Mouse (Mus musculus) limb, embryonic 11.5 days (tissue): Measurements from ENCODE around the gene Fzr1. TPM values are rescaled to one million over a fixed set of nuclear protein-coding genes. Genes with fewer than 3 reads are reported as not detected.

Source experiments
- ATAC-seq: fragments of 200-750 bp; cut with Nextera tagmentation; 2 replicates; pipeline ENCODE4 v1.8.0; 2017; ENCODE audit warnings: low read depth; ENCODE audit not compliant: insufficient number of reproducible peaks, low FRiP score, low TSS enrichment
- DNase-seq: peaks from one replicate; pipeline ENCODE4 v3.0.0-alpha.2; 2015; ENCODE audit warnings: low spot score
- H3K27ac ChIP-seq: fragments of 300-500 bp; sonication (generic); replicated peaks from 2 replicates; pipeline ENCODE4 v1.5.1; 2014; ENCODE audit warnings: low read depth, mild to moderate bottlenecking, low read length
- H3K27me3 ChIP-seq: fragments of 300-500 bp; sonication (generic); 2 replicates; pipeline ENCODE4 v1.6.1; 2014; ENCODE audit warnings: mild to moderate bottlenecking, low read length, mixed read lengths; ENCODE audit not compliant: control insufficient read depth, insufficient read depth
- H3K36me3 ChIP-seq: fragments of 300-500 bp; sonication (generic); 2 replicates; pipeline ENCODE4 v1.6.1; 2014; ENCODE audit warnings: mild to moderate bottlenecking, low read length, moderate library complexity, mixed read lengths; ENCODE audit not compliant: control insufficient read depth, insufficient read depth
- H3K4me1 ChIP-seq: fragments of 300-500 bp; sonication (generic); 2 replicates; pipeline ENCODE4 v1.6.1; 2014; ENCODE audit warnings: low read length, mixed read lengths; ENCODE audit not compliant: control insufficient read depth, insufficient read depth
- H3K4me2 ChIP-seq: fragments of 300-500 bp; sonication (generic); 2 replicates; pipeline ENCODE4 v1.6.1; 2014; ENCODE audit warnings: low read depth, mild to moderate bottlenecking, moderate library complexity; ENCODE audit not compliant: severe bottlenecking
- H3K4me3 ChIP-seq: fragments of 300-500 bp; sonication (generic); 2 replicates; pipeline ENCODE4 v1.5.1; 2014; ENCODE audit warnings: low read depth, low read length
- H3K9ac ChIP-seq: fragments of 300-500 bp; sonication (generic); 2 replicates; pipeline ENCODE4 v1.6.1; 2014; ENCODE audit warnings: mild to moderate bottlenecking, low read length
- H3K9me3 ChIP-seq: fragments of 300-500 bp; sonication (generic); 2 replicates; pipeline ENCODE4 v1.6.1; 2016; ENCODE audit warnings: low read length; ENCODE audit not compliant: control insufficient read depth
- WGBS: fragments of 180-500 bp; shearing (Covaris S2); extraction: QIAGEN DNeasy Blood & Tissue Kit; methylation state at CpG from one replicate; pipeline ENCODE4 v1.1.7; 2014; 5-methylcytosine and 5-hydroxymethylcytosine counted together
- polyA plus RNA-seq: library from polyadenylated mRNA; unstranded; fragments of >200 nt; fragmentation: Nextera tagmentation; extraction: Ambion mirVana; gene quantifications from 2 replicates; pipeline ENCODE4 v1.2.1, GENCODE M21; 2014

Gene Fzr1
- polyA plus RNA-seq, 1 experiment from 2014 or later: 119 TPM

GRCm38 (mm10) chr10:81325176-81325575 lies 53.1 kb downstream of the Fzr1 start:
- no peaks in the 10 kb centered on the region for H3K27me3 ChIP-seq
- no peak overlapping the region for H3K9ac ChIP-seq
- no peak overlapping the region for H3K4me3 ChIP-seq
- H3K4me1 ChIP-seq: peaks cover 14% of the 10 kb centered on the region; the same call in 1 of the 2 replicates
- 95% methylated on average over 21 of the region's 21 CpGs for WGBS
- no peak overlapping the region for H3K27ac ChIP-seq
- no peak overlapping the region for H3K4me2 ChIP-seq
- peaks cover 42% of the 10 kb centered on the region for H3K36me3 ChIP-seq
- ATAC-seq (no peak), DNase-seq (no peak)
- no peaks in the 10 kb centered on the region for H3K9me3 ChIP-seq

- 93% methylated on average over 18 of the region's 18 CpGs for WGBS
- ATAC-seq (no peak), DNase-seq (no peak)
- Histone ChIP-seq H3K4me3 (no peak overlapping the region), H3K4me2 (no peak overlapping the region), H3K27ac (no peak overlapping the region), H3K36me3 (peaks cover 42% of the 10 kb centered on the region), H3K9ac (no peak overlapping the region), H3K9me3 (no peaks in the 10 kb centered on the region), H3K27me3 (no peaks in the 10 kb centered on the region), H3K4me1 (peaks cover 15% of the 10 kb centered on the region)
Observed at GRCm38 (mm10) chr10:81323791-81324530, 54.4 kb downstream of the Fzr1 start.

DNA sequence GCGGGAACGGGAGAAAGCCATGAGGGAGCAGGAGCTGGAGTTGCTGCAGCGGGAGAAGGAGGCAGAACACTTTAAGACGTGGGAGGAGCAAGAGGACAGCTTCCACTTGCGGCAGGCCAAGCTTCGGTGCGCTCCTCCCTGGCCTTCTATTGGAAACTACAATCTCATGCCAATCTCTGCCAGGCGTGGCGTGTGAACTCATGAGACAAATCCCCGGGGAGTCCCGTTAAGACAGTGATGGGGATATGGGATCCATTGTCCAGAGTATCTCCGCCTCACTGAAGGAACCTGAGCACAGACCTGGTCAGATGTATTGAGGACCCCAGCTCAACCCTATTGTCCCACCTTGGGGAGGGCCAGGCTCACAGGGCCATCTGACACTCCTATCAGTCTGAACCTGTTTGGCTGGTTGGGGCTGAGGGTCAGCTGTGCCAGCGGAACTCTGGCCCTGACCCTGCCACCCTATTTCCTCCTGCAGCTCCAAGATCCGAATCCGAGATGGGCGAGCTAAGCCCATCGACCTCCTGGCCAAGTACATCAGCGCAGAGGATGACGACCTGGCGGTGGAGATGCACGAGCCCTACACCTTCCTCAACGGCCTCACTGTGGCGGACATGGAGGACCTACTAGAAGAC lies 55.1 kb downstream of the Fzr1 start:
- H3K36me3 ChIP-seq: peaks cover 43% of the 10 kb centered on the region
- peaks cover 18% of the 10 kb centered on the region for H3K4me1 ChIP-seq
- ATAC-seq (no peak), DNase-seq (no peak)
- no peak overlapping the region for H3K9ac ChIP-seq
- H3K27ac ChIP-seq: no peak overlapping the region
- H3K4me2 ChIP-seq: no peak overlapping the region
- WGBS: 93% methylated on average over 23 of the region's 23 CpGs
- no peaks in the 10 kb centered on the region for H3K27me3 ChIP-seq
- H3K9me3 ChIP-seq: no peaks in the 10 kb centered on the region
- no peak overlapping the region for H3K4me3 ChIP-seq

DNA sequence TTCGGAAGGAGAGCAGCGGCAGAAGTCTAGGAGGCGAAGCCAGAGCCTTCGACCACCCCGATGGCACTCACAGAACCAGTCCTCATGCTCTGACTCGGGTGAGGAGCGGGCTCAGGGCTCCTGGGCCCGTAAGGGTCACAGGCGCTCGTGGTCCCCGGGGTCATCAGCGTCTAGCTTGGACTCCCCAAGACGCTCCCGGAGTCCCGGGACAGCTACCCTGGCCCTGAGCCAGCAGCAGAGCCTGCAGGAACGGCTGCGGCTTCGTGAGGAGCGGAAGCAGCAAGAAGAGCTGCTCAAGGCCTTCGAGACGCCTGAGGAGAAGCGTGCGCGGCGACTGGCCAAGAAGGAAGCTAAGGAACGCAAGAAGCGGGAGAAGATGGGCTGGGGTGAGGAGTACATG lies 55.9 kb downstream of the Fzr1 start:
- peaks cover 19% of the 10 kb centered on the region for H3K4me1 ChIP-seq
- peaks cover 46% of the 10 kb centered on the region for H3K36me3 ChIP-seq
- WGBS: 93% methylated on average over 27 of the region's 27 CpGs
- DNase-seq (no peak), ATAC-seq (no peak)
- H3K9me3 ChIP-seq: no peaks in the 10 kb centered on the region
- peak overlapping the region; percentile 71; the same call in 1 of the 2 replicates for H3K4me2 ChIP-seq
- H3K9ac ChIP-seq: no peak overlapping the region
- peak overlapping the region; percentile 95; the same call in 1 of the 2 replicates for H3K4me3 ChIP-seq
- no peaks in the 10 kb centered on the region for H3K27me3 ChIP-seq
- H3K27ac ChIP-seq: no peak overlapping the region

GRCm38 (mm10) chr10:81321436-81321835 lies 56.9 kb downstream of the Fzr1 start:
- peak overlapping the region; percentile 95 for H3K4me3 ChIP-seq
- H3K9me3 ChIP-seq: no peaks in the 10 kb centered on the region
- 3% methylated on average over 20 of the region's 20 CpGs for WGBS
- no peak for ATAC-seq
- peaks cover 29% of the 10 kb centered on the region for H3K4me1 ChIP-seq
- H3K36me3 ChIP-seq: peaks cover 39% of the 10 kb centered on the region
- H3K27me3 ChIP-seq: no peaks in the 10 kb centered on the region
- H3K27ac ChIP-seq: peak overlapping the region; percentile 71
- no peak for DNase-seq
- H3K9ac ChIP-seq: peak overlapping the region; percentile 79
- H3K4me2 ChIP-seq: peak overlapping the region; percentile 71

DNA sequence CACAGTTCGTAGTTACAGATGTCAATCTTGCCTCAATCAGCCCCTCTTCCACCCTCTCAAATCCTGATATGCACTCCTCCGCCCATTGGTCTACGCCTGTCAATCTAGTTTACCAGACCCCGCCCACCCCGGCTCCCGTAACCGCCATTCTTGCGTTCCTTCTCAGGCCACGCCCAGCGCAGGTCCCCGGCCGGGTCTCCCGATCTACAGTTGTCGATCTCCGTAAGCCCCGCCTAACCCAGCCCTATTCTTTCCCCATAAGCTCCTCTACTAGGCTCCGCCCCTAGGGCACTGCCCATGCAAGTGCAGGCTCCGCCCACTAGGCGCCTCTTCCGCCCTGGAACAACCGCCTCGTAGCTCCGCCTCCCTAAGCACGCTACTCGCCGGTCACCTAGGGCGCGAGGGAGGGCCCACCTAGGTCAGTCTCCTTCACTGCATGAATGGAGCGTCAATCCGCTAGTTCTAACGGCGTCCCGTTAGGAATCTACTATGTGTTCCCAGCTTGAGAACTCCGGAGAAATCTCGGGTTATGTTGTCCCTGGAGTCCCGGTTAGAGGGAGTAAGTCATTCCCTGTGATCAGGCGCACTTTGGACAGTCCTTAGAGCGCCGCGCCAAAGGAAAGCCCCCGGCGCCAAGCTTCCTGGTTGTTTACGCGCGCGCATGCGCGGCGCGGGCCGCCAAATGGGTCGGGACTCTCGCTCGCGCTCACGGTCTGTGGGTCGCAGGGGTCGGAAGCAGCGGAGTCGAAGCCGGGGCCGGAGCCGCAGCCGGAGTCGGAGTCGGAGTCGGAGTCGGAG lies 57.6 kb downstream of the Fzr1 start, which contains the start of gene Cactin:
Gene Cactin (plus strand): TSS at position 554 of the 798 bp plus-strand sequence.
- Histone ChIP-seq H3K36me3 (peaks cover 33% of the 10 kb centered on the region), H3K4me2 (peak within 1 kb of the TSS; percentile 71), H3K27me3 (no peaks in the 10 kb centered on the region), H3K4me3 (peak within 1 kb of the TSS; percentile 95), H3K27ac (peak within 1 kb of the TSS; percentile 71), H3K9me3 (no peaks in the 10 kb centered on the region), H3K9ac (peak within 1 kb of the TSS; percentile 79), H3K4me1 (peaks cover 32% of the 10 kb centered on the region)
- ATAC-seq (peak; percentile 91), DNase-seq (peak; percentile 99)
- WGBS: under 1% methylated on average over 68 of the region's 68 CpGs

DNA sequence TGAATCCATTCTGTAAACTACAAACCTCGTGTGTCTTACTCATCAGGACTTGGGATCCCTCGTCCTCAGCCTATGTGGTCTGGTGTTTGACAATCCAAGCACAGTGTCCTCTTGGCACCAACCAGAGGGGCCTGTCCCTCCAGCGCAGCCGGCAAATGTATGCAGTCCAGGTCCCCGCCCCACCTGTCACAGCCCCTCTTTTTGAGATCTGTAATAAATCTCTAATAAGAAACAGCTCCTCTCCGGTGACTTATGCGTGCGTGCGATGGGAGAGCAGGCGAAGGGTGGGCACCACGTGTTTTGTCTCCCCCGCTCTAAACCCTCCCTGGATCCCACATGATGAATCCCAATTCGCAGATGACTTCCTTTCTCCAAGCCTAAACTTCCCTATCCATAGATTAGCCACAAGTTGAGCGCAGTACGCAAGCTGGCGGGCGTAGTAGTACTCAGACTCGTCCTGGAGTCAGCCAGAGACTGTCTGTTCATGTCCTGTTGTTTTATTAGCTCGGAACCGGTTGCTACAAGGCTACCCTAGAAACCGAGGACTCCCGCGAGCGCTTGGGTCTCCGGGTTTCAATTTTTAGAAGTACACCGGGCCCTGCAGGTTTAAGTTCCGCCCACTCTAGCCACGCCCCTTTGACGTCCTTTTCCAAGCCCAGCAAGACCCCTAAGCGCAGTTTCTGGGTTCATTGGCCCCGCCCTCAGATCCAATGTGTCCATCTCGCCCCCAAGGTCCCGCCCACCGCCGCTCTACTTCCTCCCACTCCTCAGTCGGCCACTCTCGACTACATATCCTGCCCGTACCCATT lies 58.4 kb downstream of the Fzr1 start:
- Histone ChIP-seq H3K4me3 (peak overlapping the region; percentile 95), H3K36me3 (peaks cover 29% of the 10 kb centered on the region), H3K4me2 (peak overlapping the region; percentile 71), H3K4me1 (peaks cover 32% of the 10 kb centered on the region), H3K27ac (peak overlapping the region; percentile 69; the same call in 1 of the 2 replicates), H3K27me3 (no peaks in the 10 kb centered on the region), H3K9me3 (no peaks in the 10 kb centered on the region), H3K9ac (peak overlapping the region; percentile 34; the same call in 1 of the 2 replicates)
- ATAC-seq: peak; percentile 83
- peak; percentile 99 for DNase-seq
- under 1% methylated on average over 38 of the region's 38 CpGs for WGBS
